Mouse (Mus musculus): ENCODE measurements around the gene Dcxr.
"Not testable (repeated sequence)": the region's sequence is repeated elsewhere in the genome, so short reads cannot be mapped to it uniquely, and the experiment has no call there.

Gene Dcxr

GRCm38 (mm10) chr11:120707969-120708368 is 19.1 kb downstream of the Dcxr start:
- DNase-seq (ENCODE audit: low spot score in 2 of 2) = no peak

- DNase-seq (ENCODE audit: low spot score in 2 of 2) = no peak
Measured at GRCm38 (mm10) chr11:120707225-120707624, 19.9 kb downstream of the Dcxr start.

GRCm38 (mm10) chr11:120706120-120706519 is 21.0 kb downstream of the Dcxr start:
- no peak for DNase-seq (ENCODE audit: low spot score in 2 of 2)

- DNase-seq (ENCODE audit: low spot score in 2 of 2) = no peak
Measured at GRCm38 (mm10) chr11:120704486-120705325, 22.4 kb downstream of the Dcxr start.

- no peak for DNase-seq (ENCODE audit: low spot score in 2 of 2)
Measured at GRCm38 (mm10) chr11:120703696-120704454, 23.2 kb downstream of the Dcxr start.

- DNase-seq (ENCODE audit: low spot score in 2 of 2) = no peak
Measured at GRCm38 (mm10) chr11:120697741-120698140, 29.3 kb downstream of the Dcxr start.

- no peak for DNase-seq (ENCODE audit: low spot score in 2 of 2)
Measured at GRCm38 (mm10) chr11:120696568-120696967, 30.5 kb downstream of the Dcxr start.

- DNase-seq (ENCODE audit: low spot score in 2 of 2) = no peak
Measured at GRCm38 (mm10) chr11:120695641-120696040, 31.4 kb downstream of the Dcxr start.

- DNase-seq (ENCODE audit: low spot score in 2 of 2) = no peak
Measured at GRCm38 (mm10) chr11:120695184-120695583, 31.9 kb downstream of the Dcxr start.

GRCm38 (mm10) chr11:120693461-120693860 is 33.6 kb downstream of the Dcxr start:
- no peak for DNase-seq (ENCODE audit: low spot score in 2 of 2)

GRCm38 (mm10) chr11:120692471-120693011 is 34.5 kb downstream of the Dcxr start:
- peak in 1 of 2 experiments; percentile 51 for DNase-seq (ENCODE audit: low spot score in 2 of 2)

- DNase-seq (ENCODE audit: low spot score in 2 of 2) = no peak
Measured at GRCm38 (mm10) chr11:120689365-120689764, 37.7 kb downstream of the Dcxr start.

- DNase-seq (ENCODE audit: low spot score in 2 of 2) = no peak
Measured at GRCm38 (mm10) chr11:120686650-120687272, 40.3 kb downstream of the Dcxr start.

- DNase-seq (ENCODE audit: low spot score in 2 of 2) = no peak
Measured at GRCm38 (mm10) chr11:120684660-120685059, 42.4 kb downstream of the Dcxr start.

GRCm38 (mm10) chr11:120684086-120684485 is 43.0 kb downstream of the Dcxr start:
- DNase-seq (ENCODE audit: low spot score in 2 of 2) = no peak

GRCm38 (mm10) chr11:120683536-120683935 is 43.5 kb downstream of the Dcxr start:
- DNase-seq (ENCODE audit: low spot score in 2 of 2) = no peak

- DNase-seq (ENCODE audit: low spot score in 2 of 2) = no peak
Measured at GRCm38 (mm10) chr11:120682683-120683082, 44.4 kb downstream of the Dcxr start.

- DNase-seq (ENCODE audit: low spot score in 2 of 2) = no peak
Measured at GRCm38 (mm10) chr11:120679909-120680308, 47.2 kb downstream of the Dcxr start.

GRCm38 (mm10) chr11:120676951-120677350 is 50.1 kb downstream of the Dcxr start:
- DNase-seq (ENCODE audit: low spot score in 2 of 2) = no peak

- not testable (repeated sequence) for DNase-seq (ENCODE audit: low spot score in 2 of 2)
Measured at GRCm38 (mm10) chr11:120675875-120676274, 51.2 kb downstream of the Dcxr start.
